Mouse (Mus musculus) T-helper 1 cell (primary cell): ENCODE measurements around the gene Birc2.

Source experiments
- in situ Hi-C: fragments of 300-600 bp; cut with MboI, MseI; formaldehyde crosslinking; loops from one replicate; pipeline ENCODE4 v1.15.1; 2025; ENCODE audit warnings: high pct_unique_total_duplicates

The Birc2 gene

DNA sequence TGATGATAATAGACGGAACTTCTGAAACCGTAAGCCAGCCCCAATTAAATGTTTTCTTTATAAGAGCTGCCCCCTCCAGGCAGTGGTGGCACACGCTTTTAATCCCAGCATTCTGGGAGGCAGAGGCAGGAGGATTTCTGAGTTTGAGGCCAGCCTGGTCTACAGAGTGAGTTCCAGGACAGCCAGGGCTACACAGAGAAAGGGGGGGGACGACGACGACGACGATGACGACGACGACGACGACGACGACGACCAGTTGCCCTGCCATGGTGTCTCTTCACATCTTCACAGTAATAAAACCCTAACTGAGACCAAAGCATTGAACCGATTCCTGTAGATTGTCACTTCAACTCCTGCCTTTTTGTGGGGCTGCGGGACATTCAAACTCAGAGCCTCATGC lies 11.3 kb upstream of the Birc2 start:
- in situ Hi-C loops = no loop called here

DNA sequence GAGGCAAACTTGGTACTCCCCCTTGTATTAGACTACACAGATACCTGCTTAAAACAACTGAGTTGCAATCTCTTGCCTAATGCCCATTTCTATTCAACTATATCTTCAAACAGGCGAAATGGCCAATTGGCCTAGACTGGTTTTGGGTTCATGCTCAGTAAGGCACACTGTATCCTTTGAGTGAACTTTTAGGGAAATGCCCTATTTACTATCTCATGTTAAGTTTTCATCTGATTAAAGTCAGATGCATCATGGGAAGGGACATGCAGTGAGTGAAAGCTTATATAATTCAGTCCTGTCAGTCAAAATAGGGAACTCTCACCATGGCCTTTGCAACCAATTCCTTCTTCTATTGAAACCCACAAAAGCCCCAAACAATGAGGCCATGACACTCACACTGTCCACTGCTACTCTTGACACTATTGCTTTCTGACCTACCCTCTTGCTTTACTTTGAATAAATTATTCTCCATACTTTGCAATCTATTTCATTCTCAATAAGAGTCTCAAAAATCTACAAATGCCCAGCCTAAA lies 9.9 kb upstream of the Birc2 start:
- in situ Hi-C loops = no loop called here

DNA sequence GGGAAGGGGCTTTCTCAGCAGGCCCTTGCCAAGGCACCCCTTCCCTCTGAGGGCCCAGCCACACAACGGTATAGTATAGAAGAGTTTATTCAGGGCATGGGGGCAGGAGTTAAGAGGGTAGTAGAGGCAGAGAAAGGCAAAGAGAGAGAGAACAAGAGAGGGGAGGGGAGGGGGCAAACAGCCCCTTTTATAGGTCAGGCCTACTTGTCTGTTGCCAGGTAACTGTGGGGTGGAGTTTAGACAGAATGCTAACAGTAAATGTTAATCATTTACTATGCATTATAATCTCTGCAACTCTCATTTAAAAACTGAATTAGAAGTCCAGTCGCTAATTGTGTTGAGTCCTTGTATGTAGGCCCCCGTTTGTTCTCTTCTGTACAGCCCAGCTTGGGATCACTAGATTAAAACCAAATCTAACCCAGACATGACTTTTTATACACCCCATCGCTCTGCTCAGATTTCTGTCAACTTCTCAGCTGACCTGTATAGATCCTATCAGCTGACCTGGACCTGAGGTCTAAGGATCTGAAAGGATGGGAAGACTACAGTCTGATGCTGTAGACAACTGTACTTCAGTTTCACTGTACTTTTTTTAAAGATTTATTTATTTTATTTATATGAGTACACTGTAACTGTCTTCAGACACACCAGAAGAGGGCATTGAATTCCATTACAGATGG lies 8.5 kb upstream of the Birc2 start:
- in situ Hi-C loops = no loop called here

DNA sequence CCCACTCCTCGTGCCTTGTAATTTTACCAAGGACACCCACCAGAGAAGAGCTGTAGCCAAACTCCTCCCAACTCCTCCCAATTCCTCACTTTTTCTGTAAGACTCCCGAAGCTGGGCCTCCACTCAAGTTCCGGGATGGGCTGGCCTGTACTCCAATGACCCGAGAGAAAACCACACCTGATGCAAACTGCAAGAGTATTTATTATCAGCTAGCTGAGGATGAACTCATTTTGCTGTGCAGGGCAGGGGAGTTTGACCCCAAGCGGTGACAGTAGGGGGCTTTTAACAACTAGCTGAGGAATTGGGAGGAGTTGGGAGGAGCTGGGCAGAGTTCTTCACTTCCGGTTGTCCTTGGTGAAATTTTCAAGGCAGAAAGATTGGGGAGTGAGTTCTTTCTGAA lies 4.4 kb upstream of the Birc2 start:
- in situ Hi-C loops = loop anchor here (5.0 kb wide), 1 partner anchor 64 kb away; no protein-coding TSS in a partner anchor

DNA sequence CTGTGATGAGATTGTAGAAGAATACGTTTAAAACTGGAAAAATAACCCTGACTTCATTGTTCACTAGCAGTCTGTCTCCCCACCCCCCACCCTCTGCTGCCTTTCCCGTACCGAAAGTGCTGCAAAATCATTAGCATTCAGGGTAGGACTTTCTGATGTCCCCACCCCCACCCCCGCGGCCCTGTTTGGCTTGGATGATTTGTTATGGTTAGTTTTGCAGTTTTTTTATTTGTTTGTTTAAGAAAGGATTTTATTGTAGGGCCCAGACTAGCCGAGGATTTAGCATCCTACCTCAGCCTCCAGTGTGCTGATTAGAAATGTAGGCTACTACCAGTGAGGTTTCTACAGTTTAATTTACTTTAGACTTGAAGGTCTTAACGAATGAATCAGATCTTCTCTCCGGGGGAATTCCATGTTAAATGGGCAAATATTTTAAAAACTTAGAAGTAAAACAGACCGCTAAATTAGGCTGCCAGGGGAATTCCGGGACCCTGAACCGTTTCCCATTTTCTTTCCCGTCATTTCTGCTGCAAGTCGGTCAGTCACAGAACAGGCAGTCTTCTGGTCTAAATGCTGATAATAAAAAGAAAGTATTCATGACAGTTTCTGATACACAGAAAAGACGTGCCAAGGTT lies 1.1 kb upstream of the Birc2 start:
- in situ Hi-C loops = no loop called here

DNA sequence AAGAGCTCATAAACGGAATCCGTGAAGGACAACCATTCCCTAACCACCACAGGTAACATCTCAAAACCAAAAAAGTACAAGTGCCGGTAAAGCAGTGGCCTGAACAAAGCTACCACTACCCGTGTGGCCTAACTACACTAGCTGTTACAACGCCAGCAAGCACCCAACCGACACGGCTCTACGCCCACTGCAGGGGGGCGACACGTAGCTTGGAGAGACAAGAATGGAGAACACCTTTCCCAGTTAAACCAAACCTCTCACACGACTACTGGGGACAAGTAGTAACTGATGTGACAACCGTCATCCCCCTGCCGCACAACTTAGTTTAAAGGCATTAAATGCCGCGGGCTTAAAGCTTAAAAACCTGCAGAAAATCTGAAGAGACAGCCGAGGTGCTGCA lies 533 bp downstream of the Birc2 start:
- in situ Hi-C loops = no loop called here

DNA sequence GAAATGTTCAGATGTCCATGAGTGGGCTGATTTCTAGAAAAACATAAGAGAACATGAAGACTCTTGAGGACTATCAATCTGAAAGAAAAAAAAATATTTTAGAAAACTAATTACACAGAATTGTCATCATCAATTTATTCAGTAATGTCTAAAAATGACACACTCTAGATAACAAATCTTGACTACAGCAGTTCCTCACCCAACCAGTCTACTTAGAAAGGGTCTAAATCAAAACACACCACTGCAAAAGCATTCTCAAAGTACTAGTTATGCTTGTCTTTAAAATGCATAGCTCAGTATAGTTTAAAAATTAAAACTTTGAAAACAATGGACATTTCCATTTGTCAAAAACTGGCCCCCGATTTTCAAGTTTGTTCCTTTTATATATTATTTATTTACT lies 1.6 kb downstream of the Birc2 start:
- in situ Hi-C loops = no loop called here

DNA sequence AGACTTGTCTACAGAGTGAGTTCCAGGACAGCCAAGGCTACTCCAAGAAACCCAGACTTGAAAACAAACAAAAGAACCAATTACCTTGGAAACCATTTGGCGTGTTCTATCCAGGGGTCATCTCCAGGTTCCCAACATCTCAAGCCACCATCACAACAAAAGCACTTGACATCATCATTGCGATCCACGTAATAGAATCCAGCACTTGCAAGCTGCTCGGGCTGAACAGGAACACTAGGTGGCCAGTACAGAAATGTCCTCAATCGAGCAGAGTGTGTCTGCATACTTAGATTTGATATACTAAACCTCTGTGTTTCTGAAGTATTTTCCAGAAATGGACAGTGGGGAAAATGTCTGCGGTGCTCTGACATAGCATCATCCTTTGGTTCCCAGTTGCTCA lies 3.4 kb downstream of the Birc2 start:
- in situ Hi-C loops = no loop called here

DNA sequence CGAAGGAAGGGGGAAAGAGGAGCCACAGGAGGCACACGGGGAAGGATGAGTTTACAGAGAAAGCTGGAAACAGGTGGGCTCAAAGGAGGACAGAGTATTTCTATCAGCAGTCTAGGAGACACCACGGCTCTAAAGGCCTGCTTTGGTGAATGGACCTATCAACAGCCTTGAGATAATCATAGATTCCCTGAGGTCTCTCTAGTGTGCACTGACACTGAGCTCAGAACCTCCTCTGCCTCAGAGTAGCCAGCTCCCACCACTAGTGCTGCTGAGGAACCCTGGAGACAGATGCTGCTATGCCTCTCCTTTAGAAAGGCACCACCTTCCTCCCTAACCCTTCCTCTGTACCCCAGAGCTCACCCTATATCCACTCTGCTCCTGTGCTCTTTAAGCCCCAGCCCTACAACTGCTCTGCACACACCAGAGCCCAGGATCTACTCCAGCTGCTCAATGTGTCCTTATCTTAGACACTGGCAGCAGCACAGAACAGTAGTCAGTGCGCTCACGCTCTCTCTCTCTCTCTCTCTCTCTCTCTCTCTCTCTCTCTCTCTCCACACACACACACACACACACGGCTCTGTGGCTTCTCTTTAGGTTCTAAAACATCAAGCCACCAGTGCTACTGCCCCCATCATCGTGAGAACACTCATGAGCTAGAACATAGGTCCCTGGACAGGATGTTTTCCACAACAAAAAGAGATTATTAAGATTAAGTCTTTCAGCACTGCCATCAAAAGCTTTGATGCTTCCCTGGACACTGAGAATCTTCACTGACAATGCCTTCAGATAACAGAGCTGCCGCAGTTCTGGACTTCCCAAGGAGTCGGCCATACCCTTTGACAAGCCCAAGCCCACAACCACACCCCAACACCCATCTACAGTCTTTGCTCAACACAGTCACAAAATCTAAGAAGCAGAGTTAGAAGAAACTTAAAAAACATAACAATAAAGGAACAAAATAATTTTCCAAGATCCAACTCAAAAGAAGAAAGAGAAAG lies 7.0 kb downstream of the Birc2 start:
- in situ Hi-C loops = no loop called here

DNA sequence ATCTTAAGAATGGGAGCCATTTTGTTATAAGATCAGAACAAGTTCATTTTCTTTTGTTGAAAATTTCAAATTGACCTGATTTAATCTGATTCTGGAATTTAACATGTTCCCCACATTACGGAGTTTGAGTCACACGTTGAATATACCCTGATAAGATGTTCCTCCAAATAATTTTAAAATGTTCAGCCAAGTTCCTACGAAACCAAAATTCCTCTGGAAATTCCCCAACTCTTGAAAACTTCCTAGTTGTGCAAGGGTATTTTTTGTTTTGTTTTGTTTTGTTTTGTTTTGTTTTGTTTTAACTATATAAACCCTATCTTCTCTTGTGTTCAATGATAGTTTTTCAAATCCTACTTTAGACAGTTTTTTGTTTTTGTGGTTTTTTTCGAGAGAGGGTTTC lies 8.2 kb downstream of the Birc2 start:
- in situ Hi-C loops = no loop called here

DNA sequence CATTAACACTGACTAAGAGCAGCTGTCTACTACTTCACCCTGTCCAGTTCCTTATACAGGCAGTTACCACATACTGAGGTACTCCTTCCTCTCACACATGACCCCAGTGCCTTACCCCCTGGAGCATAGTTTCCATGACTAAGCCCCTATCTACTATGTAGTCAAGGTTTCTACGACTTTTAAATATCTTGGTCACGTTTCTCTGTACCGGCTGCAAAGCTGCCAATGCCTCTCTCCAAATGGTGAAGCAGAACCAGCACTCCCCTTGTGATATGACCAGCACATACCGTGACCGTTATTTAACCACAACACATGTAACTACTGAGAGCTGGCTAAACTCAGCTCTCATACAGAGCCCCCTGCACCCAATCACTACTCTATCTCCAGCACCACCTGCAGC lies 11.9 kb downstream of the Birc2 start:
- in situ Hi-C loops = no loop called here

DNA sequence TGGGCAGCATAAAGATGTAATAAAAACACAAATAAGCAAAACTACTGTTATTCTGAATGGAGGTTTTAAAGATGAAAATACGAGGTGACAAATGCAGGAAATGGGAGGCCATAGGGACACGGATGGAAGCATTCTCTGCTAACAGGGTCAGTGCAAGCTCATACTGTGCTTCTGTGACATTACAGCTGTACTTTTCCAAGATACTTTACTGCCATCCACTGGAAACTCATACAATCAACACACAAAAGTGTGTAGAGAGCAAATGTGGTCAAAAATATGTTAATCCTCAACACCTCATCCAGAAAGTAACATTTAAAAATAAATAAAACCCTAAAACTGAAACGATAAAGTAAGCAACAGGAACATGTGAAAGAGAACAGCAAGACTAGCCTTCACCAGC lies 14.1 kb downstream of the Birc2 start:
- in situ Hi-C loops = no loop called here

DNA sequence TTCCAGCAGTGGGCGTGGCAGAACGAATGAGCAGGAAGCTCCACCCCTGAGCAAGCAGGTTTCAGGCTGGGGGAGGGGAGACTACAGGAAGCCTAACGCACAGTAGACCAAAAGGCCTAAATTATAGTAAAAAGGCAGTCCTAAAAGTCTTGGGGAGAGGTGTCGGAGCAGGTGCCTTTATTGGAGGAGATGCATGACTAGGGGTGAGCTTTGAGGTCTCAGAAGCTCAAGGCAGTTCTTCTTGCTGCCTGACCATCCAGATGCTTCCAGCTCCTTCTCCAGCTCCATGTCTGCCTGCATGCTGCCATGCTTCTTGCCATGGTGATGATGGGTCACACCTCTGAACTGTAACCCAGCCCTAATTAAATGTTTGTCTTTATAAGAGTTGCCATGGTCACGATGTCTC lies 31.8 kb downstream of the Birc2 start:
- in situ Hi-C loops = no loop called here

DNA sequence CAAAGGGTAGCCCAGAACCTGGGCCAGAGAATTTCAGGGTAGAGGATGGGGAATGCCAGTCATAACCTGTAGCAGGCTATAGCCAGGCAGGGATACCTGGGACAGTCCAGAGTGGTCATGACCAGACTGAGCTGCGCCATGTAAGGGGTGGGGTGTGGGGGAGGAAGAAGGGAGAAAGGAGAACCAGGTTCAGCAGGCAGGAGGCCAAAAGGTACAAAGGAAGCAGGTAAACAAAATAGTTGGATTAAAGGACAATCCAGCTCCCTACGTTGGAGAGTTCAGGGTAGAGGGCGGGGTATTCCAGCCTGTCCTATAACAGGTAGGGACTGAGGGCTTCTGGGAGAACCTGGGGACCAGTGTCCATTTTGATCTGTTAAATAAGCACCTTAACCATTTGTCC lies 38.3 kb downstream of the Birc2 start:
- in situ Hi-C loops = no loop called here

DNA sequence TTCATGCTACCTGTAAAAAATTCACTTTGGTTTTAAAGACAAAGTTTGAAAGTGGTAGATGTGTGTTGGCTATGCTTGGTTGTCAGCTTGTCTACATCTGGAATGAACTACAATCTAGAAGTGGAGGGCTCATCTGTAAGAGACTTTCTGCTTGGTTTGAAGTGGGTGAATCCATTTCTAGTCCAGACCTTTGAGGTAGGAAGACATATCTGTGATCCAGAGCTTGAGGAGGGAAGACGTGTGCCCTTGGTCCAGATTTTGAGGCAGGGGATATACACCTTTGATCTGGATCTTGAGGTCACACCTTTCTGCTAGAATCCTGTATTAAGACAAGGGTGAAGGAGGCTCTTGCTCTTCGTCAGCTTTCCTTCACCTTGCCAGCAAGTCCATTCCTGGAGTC lies 39.3 kb downstream of the Birc2 start:
- in situ Hi-C loops = no loop called here

DNA sequence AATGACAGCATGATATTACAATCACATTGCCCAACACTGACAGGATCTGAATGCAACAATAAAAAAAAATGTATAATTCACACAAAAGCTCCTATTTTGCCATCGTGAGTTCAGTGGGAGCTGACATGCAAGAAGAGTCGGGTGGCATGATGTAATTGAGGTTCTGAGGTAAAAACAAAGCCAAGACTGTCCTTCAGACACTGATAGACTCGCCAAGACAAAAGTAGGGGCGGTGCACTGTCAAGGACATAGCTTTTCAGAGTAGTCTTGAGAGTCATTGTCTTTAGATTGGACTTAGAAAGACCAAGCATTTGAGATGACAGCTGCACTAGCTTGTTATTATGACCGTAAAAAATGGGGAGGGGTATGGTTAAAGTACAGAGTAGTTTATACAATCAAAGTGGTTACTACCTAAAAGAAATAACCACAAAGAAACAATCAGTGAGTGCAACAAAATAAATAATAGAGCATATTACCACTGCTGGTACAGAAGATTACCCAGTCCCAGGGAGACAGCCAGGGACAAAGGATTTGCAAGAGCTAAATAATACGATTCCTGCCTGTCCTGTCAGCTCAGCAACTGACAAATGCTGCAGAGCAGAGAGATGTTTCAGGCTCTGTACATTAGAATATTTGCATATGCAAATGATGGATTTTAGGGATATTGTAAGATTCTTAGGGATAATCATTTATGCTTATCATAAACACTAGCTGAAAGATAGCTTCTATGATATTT lies 40.6 kb downstream of the Birc2 start:
- in situ Hi-C loops = no loop called here

DNA sequence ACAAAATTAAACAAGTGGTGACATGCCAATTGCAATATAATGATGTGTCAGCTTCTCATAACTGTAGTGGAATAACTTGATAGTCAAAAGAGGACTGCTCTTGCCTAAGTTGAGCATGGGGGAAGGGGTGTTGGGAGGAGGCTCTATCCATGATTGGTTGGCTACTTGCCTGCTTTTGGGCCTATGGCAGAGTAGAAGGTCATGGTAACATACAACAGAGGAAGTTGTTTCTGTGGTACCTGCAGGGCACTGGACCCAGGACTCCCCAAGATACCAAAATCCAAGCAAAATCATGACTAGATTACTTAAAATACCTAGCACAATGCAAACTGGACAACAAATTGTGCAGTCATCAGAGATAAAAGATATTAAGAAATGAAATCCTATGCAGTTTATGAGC lies 41.3 kb downstream of the Birc2 start:
- in situ Hi-C loops = no loop called here

DNA sequence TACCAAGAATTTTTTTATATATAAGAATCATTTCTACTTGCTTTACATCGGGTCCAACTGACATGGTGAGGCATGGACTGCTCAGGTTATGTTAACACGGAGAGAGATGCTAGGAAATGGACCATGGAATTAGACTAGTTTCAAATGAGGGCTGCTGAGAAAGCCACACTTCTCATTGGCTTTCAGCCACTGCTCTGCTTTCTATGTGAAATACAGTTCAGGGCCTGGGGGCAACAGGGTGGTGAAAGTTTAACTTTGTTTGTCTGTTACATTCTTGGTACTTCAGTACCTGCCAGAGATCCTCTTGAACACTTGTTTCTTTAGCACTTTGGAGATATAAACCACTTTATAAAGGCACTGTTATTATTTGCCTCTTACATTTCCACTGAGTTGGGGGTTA lies 43.3 kb downstream of the Birc2 start:
- in situ Hi-C loops = no loop called here

DNA sequence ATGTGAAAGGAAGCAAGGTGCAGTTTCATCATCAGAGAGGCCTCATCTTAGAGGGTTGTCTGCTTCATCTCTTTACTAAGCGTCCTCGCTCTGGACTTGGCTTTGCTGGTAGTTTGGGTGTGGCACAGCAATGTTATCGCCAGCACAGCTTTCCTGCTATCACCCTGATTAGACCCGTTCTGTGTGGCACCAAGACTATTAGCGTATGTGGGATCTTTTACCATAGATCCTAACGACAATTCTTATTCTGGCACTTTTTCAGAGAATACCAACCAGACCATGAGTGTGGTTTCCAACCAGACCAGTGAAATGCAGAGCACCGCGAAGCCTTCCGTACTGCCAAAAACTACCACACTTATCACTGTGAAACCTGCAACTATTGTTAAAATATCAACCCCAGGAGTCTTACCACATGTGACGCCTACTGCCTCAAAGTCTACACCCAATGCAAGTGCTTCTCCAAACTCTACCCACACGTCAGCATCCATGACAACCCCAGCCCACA lies 46.2 kb downstream of the Birc2 start:
- in situ Hi-C loops = no loop called here

DNA sequence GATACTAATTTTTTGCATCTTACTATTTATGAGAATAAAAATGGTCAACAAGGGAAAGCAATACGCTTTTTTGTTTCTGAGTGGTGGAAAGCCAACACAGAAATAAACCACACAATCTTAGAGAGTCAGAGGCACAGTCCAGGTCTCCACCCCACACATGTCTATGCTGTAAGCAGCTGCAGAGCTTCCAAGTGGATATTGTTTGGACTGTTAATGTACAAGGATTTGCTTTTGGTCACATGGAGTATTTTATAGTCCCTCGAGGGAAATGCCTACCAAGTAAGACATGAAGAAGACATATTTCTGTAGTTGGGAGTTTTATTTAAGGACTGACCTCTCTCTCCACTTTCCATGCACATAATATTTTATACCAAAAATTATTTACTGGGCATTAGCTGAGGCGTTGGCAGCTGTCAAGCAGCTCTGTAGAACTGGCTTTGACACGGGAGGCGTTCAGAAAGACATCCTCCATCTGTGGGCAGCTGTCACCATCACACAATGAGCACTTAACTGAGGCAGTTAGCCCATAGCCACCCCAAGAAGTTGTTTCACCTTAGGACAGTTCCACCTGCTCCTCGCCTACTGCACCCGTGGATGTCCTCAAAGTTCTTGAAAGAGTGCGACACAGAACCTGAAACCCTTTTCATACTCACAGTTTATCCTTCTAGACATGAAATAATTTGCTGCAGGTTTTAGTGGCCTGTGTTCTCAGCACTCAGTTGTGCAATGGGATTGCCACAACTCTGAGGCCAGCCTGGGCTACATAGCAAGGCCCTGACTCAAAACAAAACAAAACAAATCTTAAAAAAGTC lies 46.9 kb downstream of the Birc2 start:
- in situ Hi-C loops = no loop called here

DNA sequence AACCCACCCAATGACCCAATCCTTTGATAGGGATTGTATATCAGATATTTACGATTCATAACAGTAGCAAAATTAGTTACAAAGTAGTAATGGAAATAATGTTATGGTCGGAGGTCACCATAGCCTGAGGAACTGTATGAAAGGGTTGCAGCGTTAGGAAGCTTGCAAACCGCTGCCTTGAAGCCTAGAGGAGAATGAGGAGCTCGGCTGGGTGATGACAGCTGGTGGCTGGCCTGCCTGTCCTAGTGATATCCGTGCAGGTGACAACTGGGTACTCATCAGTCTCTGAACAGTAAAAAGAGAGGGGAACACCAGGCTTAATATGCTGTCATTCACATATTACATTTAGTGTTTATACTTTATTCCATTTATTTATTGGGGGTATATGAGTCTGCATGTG lies 48.5 kb downstream of the Birc2 start:
- in situ Hi-C loops = no loop called here
